Mouse (Mus musculus) spleen, adult 2 months (tissue): ENCODE measurements around the gene Prkcg.

Source experiments
- CTCF ChIP-seq: fragments of 200-500 bp; IDR thresholded peaks from 2 replicates; pipeline ENCODE4 v1.5.1; 2011; ENCODE audit warnings: mild to moderate bottlenecking, inconsistent platforms; ENCODE audit not compliant: insufficient read depth, insufficient read length, insufficient replicate concordance; ENCODE audit errors: extremely low read depth
- POLR2A ChIP-seq: fragments of 200-500 bp; IDR thresholded peaks from 2 replicates; pipeline ENCODE4 v1.6.1; 2011; ENCODE audit warnings: low read depth, low read length, inconsistent platforms

- TF ChIP-seq POLR2A, result no peak
- TF ChIP-seq CTCF, result no peak
These were observed 27.5 kb upstream of the Prkcg start for GRCm38 (mm10) chr7:3261446-3261845.
